Mouse (Mus musculus) neural tube, embryonic 10.5 days (tissue): Measurements from ENCODE around the gene Lnx2.

ENCODE experiments used
- DNase-seq: peaks from one replicate; pipeline ENCODE4 v3.0.0-alpha.2; 2017; ENCODE audit warnings: low spot score; ENCODE audit errors: extremely low spot score

Gene Lnx2

GRCm38 (mm10) chr5:147077305-147078034 lies 1.1 kb upstream of the Lnx2 start:
- DNase-seq = peak; percentile 87

- no peak for DNase-seq
Observed at GRCm38 (mm10) chr5:147076799-147077165, 396 bp upstream of the Lnx2 start, which contains the start of gene Polr1d. Polr1d (plus strand) TSS chr5:147077050.

- no peak for DNase-seq
Observed at GRCm38 (mm10) chr5:147075103-147076025, 1.0 kb downstream of the Lnx2 start.

GRCm38 (mm10) chr5:147073805-147074204 lies 2.6 kb downstream of the Lnx2 start:
- DNase-seq = no peak

GRCm38 (mm10) chr5:147071886-147072285 lies 4.5 kb downstream of the Lnx2 start:
- DNase-seq = no peak

GRCm38 (mm10) chr5:147070791-147071516 lies 5.4 kb downstream of the Lnx2 start:
- DNase-seq = no peak

GRCm38 (mm10) chr5:147068876-147069275 lies 7.5 kb downstream of the Lnx2 start:
- DNase-seq = no peak

- DNase-seq = no peak
Observed at GRCm38 (mm10) chr5:147066965-147067364, 9.4 kb downstream of the Lnx2 start.

- DNase-seq = no peak
Observed at GRCm38 (mm10) chr5:147066129-147066528, 10.3 kb downstream of the Lnx2 start.

- DNase-seq = no peak
Observed at GRCm38 (mm10) chr5:147063215-147063661, 13.1 kb downstream of the Lnx2 start.

- DNase-seq = no peak
Observed at GRCm38 (mm10) chr5:147060024-147060423, 16.4 kb downstream of the Lnx2 start.

GRCm38 (mm10) chr5:147059319-147059718 lies 17.1 kb downstream of the Lnx2 start:
- DNase-seq = no peak

GRCm38 (mm10) chr5:147058661-147059060 lies 17.7 kb downstream of the Lnx2 start:
- no peak for DNase-seq

GRCm38 (mm10) chr5:147057626-147058414 lies 18.6 kb downstream of the Lnx2 start:
- DNase-seq = no peak

- no peak for DNase-seq
Observed at GRCm38 (mm10) chr5:147056712-147057290, 19.6 kb downstream of the Lnx2 start.

- DNase-seq = no peak
Observed at GRCm38 (mm10) chr5:147055572-147056245, 20.7 kb downstream of the Lnx2 start.

GRCm38 (mm10) chr5:147054747-147055270 lies 21.6 kb downstream of the Lnx2 start:
- no peak for DNase-seq

- DNase-seq = no peak
Observed at GRCm38 (mm10) chr5:147054328-147054727, 22.1 kb downstream of the Lnx2 start.

GRCm38 (mm10) chr5:147053481-147053880 lies 22.9 kb downstream of the Lnx2 start:
- no peak for DNase-seq

- no peak for DNase-seq
Observed at GRCm38 (mm10) chr5:147053071-147053470, 23.3 kb downstream of the Lnx2 start.
